Mouse (Mus musculus) B cell, adult 2 months (primary cell): ENCODE measurements around the gene Gm8267.
"Not testable (repeated sequence)": the region's sequence is repeated elsewhere in the genome, so short reads cannot be mapped to it uniquely, and the experiment has no call there.

Experiments
- DNase-seq, 2 experiments: peaks; one replicate each; pipeline ENCODE4 v3.0.0; 2022

The Gm8267 gene

GRCm38 (mm10) chr14:44750240-44750639 is at the start of gene Gm8267:
Gene Gm8267 (minus strand): TSS chr14:44750340.
- no peak for DNase-seq

DNA sequence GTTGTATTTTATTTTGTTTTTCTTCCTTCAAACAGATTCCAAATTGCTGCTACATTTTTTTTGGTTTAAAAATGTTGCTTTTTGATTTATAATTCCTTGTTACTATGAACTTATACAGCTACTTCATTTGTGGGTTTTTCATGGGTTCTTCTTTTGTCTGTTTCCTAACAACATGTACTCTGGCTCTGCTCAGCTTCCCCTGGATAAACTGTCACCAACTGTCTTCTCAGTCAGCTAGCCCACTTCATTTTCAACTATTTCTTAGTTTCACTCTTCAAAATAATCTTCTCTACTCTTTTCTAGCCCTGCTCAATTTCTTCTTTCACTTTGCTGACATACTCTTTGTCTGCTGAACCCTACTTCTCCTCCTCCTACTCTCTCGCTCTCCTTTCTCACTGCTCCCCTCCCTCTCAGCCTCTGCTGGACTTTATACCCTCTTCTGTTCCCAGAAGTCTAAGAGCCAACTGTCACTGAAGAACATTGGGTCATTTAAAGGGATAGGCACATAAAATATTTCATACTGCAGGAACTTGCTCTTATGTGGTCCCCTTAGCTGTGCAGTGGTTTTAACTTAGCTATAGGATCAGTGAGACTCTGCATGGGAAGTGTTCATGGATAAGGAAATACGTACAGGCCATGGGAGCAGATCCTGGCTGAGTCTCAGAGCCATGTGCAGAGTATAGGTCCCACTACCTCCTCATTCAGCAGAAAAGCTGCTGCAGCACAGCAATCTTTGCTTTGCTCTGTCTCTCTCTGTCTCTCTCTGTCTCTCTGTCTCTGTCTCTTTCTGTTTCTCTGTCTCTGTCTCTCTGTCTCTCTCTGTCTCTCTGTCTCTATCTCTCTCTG is 39.6 kb upstream of the Gm8267 start:
- not testable (repeated sequence) for DNase-seq

DNA sequence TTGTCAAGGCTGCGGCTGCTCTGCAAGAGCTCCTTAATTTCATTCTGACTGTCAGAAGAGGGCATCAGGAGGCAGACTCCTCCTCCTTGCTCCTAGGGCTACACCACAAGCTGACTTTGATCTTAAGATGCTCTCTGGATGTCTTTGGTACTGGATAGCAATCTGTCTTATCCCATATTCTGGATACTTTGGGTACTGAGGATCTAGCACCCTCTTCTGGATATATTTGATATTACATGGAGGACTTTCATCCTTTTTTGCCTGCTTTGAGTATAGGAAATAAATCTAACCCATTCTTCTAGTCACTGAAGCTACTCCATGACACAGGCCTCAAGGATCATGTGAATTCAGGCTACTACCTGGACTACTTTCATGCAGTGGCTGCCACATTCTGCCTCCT is 7.4 kb downstream of the Gm8267 start:
- not testable (repeated sequence) for DNase-seq

GRCm38 (mm10) chr14:44730711-44731110 is 19.4 kb downstream of the Gm8267 start:
- not testable (repeated sequence) for DNase-seq

GRCm38 (mm10) chr14:44706356-44706755 is 43.8 kb downstream of the Gm8267 start, which contains the start of gene Gm8257:
Gene Gm8257 (minus strand): TSS chr14:44706456.
- not testable (repeated sequence) for DNase-seq
